Mouse (Mus musculus) activated CD4-positive, CD25-positive, alpha-beta regulatory T cell, adult 9 weeks (primary cell): Measurements from ENCODE around the gene Rgs3. TPM values are rescaled to one million over a fixed set of nuclear protein-coding genes. Genes with fewer than 3 reads are reported as not detected.

ENCODE experiments used
- polyA plus RNA-seq: library from polyadenylated mRNA; unstranded; fragments of 100-300 nt; shearing (Covaris generic); gene quantifications from one replicate; pipeline ENCODE4 v1.2.1, GENCODE M21; 2017

Rgs3 gene
- polyA plus RNA-seq = 139 TPM

DNA sequence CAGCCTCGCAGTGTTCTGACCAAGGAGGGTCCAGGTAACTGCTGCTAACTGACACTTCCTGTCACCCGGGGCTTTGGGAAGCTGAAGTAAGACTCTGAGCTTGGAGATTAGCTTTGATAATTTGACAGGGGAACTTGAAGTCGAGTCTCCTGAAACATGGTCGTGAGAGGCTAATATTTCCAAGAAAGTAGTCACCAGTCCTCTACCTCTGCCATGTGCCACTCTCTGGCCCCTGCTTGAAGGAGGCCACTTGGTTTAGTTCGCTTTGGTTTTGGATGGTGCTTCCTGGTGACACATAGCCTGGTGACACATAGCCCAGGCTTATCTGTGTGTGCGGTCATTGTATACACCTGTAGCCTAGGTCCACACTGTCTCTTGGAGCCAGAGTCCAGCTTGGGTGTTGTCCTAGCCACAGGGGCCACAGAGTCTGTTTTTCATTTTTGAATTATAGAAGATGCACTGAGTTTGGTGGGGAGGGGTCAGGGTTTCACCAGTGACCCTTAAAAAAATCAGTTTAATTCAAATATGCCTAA lies at the start of gene Rgs3:
Gene Rgs3 (plus strand): TSS at position 51 of the 533 bp plus-strand sequence.

DNA sequence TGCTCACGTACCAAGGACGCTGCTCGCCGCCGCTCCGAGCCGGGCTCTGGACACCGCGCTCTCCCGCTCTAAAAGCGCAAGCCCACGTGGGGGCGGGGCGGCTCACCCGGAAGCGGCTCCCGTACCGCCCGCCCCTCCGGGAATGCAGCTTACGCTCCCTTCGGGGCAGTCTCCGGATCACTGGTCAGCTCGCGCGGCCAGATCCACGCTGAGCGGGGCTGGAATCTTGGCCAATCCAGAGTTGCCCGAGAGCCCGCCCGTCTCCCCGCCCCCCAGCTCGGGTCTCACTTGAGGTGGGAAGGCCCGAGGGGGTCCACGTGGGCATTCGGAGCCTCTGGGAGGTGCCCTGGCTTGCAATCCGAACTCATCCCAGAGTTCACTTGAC lies 39.8 kb upstream of the Rgs3 start, which contains the start of gene Alad:
Gene Alad (minus strand): TSS at position 70 of the 385 bp plus-strand sequence.

DNA sequence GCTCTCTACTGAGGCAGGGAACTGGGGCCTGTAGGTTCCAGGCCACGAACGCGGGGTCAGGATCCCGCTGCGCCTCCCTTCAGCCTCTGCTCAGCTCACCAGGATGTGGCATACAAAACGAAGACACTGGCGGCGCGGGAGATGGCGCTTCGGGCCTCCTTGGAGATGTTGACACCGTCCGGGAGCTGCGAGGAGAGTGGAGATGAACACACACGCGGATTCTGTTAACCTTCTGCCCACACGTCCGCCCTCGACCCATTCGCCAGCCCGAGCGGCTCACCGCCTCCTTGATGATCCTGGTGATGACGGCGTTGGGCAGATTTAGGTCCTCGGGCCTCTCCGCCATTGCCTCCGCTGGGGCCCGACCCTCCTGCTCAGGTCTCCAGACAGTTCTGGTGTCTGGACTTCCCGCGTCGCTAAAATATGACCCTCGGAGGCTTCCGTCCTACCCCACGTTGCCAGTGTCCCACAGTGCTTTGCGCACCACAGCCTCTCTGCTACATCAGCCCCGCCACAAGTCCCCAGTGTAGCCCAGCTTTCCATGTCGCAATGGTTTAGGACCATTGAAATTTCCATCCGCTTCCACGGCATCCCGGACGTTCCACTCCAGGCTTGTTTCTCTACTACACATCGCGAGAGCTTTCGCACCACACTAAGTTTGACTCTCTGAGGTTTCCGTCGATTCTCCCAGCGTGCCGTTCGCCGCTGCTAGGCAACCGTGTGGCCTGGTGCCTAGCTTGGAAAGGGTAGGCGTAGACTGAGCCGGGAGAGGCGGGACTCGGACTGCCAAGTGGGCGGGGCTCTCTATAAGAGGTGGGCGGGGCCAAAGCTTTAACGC lies 34.8 kb upstream of the Rgs3 start, which contains the start of the genes Pole3 and 4933430I17Rik:
Gene Pole3 (minus strand): TSS at position 418 of the 838 bp plus-strand sequence.
Gene 4933430I17Rik (plus strand): TSS at position 719 of the 838 bp plus-strand sequence.

Other genes starting within 250 kb of the Rgs3 start
- 63.5 TPM for gene Fkbp15, start 199.3 kb upstream of the Rgs3 start, polyA plus RNA-seq
- gene Slc31a1, start 199.1 kb upstream of the Rgs3 start, polyA plus RNA-seq = 9.3 TPM
- 108 TPM for gene Cdc26, start 151.2 kb upstream of the Rgs3 start, polyA plus RNA-seq
- gene Prpf4, start 151.1 kb upstream of the Rgs3 start, polyA plus RNA-seq = 27.6 TPM
- not detected for gene Rnf183, start 124.6 kb upstream of the Rgs3 start, polyA plus RNA-seq
- gene Wdr31, start 89.0 kb upstream of the Rgs3 start, polyA plus RNA-seq = 0.46 TPM
- 3.5 TPM for gene Bspry, start 79.8 kb upstream of the Rgs3 start, polyA plus RNA-seq
- gene Hdhd3, start 56.4 kb upstream of the Rgs3 start, polyA plus RNA-seq = 1.1 TPM
- 62.7 TPM for gene Alad, start 39.9 kb upstream of the Rgs3 start, polyA plus RNA-seq
- 27.1 TPM for gene Pole3, start 34.8 kb upstream of the Rgs3 start, polyA plus RNA-seq
- 0.26 TPM for gene 4933430I17Rik, start 34.5 kb upstream of the Rgs3 start, polyA plus RNA-seq